Mouse (Mus musculus) neural tube, embryonic 12.5 days (tissue): ENCODE results near the gene Ubtd2. TPM values are rescaled to one million over a fixed set of nuclear protein-coding genes. Genes with fewer than 3 reads are reported as not detected.

Experiments
- ATAC-seq: fragments of 200-750 bp; cut with Nextera tagmentation; 2 replicates; pipeline ENCODE4 v1.8.0; 2017; ENCODE audit warnings: low read depth, mild to moderate bottlenecking, moderate TSS enrichment, moderate library complexity; ENCODE audit not compliant: low FRiP score
- H3K27ac ChIP-seq: fragments of 300-500 bp; sonication (generic); 2 replicates; pipeline ENCODE4 v1.5.1; 2016
- H3K27me3 ChIP-seq: fragments of 300-500 bp; sonication (generic); replicated peaks from 2 replicates; pipeline ENCODE4 v1.6.1; 2016; ENCODE audit warnings: mild to moderate bottlenecking
- H3K36me3 ChIP-seq: fragments of 300-500 bp; sonication (generic); 2 replicates; pipeline ENCODE4 v1.6.1; 2016; ENCODE audit warnings: mild to moderate bottlenecking
- H3K4me1 ChIP-seq: fragments of 300-500 bp; sonication (generic); 2 replicates; pipeline ENCODE4 v1.6.1; 2016
- H3K4me2 ChIP-seq: fragments of 300-500 bp; sonication (generic); replicated peaks from 2 replicates; pipeline ENCODE4 v1.6.1; 2016; ENCODE audit warnings: mild to moderate bottlenecking
- H3K4me3 ChIP-seq: fragments of 300-500 bp; sonication (generic); 2 replicates; pipeline ENCODE4 v1.5.1; 2016
- H3K9ac ChIP-seq: fragments of 300-500 bp; sonication (generic); 2 replicates; pipeline ENCODE4 v1.6.1; 2016; ENCODE audit warnings: mild to moderate bottlenecking
- H3K9me3 ChIP-seq: fragments of 300-500 bp; sonication (generic); 2 replicates; pipeline ENCODE4 v1.6.1; 2016; ENCODE audit warnings: mild to moderate bottlenecking
- WGBS: fragments of 180-500 bp; shearing (Covaris S2); methylation state at CpG from one replicate; pipeline ENCODE4 v1.1.7; 2016; 5-methylcytosine and 5-hydroxymethylcytosine counted together
- polyA plus RNA-seq: library from polyadenylated mRNA; unstranded; fragments of >200 nt; fragmentation: Nextera tagmentation; extraction: Ambion mirVana; gene quantifications from 2 replicates; pipeline ENCODE4 v1.2.1, GENCODE M21; 2016

Gene Ubtd2
- polyA plus RNA-seq, 1 experiment from 2014 or later = 60.6 TPM

DNA sequence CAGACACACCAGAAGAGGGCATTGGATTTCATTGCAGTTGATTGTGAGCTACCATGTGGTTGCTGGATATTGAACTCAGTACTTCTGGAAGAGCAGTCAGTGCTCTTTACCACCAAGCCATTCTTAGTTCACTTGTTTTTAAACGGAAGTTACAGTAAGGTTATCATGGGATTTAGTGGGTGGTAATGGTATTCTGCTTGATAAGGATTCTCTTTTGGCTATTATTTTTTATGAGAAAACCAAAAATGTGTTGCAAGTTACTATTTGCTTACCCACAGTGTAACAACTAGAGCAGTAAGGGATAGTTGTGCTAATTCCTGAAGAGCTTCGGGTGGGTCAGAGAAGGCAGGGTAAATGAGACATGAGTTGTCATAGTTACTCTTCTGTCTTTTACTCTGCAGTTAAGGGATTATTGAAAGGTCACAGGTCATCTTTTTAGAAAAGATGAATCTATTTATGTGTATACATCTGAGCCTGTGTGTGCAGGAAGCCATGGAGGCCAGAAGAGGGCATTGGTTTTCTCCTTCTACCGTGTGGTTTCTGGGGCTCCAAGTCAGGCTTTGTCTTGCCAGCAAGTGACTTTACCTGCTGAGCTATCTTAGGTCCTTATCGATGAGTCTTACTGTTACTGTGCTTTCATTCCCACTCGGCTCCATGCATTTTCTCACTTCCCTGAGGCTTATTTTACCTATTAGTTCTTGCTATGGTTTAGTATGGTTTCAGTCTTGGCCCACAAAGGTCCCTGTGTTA, 20.5 kb downstream of the Ubtd2 start:
- H3K27me3 ChIP-seq = no peaks in the 10 kb centered on the region
- H3K4me3 ChIP-seq = no peak overlapping the region
- H3K27ac ChIP-seq = no peak overlapping the region
- no peaks in the 10 kb centered on the region for H3K4me1 ChIP-seq
- no peak overlapping the region for H3K9ac ChIP-seq
- ATAC-seq = no peak
- H3K9me3 ChIP-seq = no peaks in the 10 kb centered on the region
- no peaks in the 10 kb centered on the region for H3K36me3 ChIP-seq
- H3K4me2 ChIP-seq = no peak overlapping the region
- WGBS = 86% methylated on average over 5 of the region's 5 CpGs

DNA sequence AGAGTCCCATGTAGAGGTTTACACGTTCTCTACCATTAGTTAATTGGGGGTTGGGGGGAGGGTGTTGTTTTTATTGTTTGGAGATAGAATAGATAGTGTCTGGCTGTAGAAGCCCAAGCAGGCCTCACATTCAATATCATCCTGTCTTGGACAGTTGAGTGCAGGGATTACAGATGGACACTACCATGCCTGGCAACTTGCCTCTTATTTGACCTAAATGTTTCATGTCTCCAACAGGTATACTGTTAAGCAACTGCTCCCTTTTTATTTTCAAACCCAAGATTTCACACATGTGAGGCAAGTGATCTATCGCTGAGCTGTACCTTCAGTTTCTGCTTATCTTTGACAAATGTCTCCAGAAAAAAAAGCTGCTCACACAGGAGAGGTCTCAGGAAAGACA, 26.4 kb downstream of the Ubtd2 start:
- no peaks in the 10 kb centered on the region for H3K27me3 ChIP-seq
- no peak for ATAC-seq
- H3K36me3 ChIP-seq = no peaks in the 10 kb centered on the region
- no peak overlapping the region for H3K27ac ChIP-seq
- no peak overlapping the region for H3K4me3 ChIP-seq
- WGBS = 68% methylated on average over 2 of the region's 2 CpGs
- no peak overlapping the region for H3K9ac ChIP-seq
- H3K4me1 ChIP-seq = no peaks in the 10 kb centered on the region
- H3K9me3 ChIP-seq = no peaks in the 10 kb centered on the region
- no peak overlapping the region for H3K4me2 ChIP-seq

DNA sequence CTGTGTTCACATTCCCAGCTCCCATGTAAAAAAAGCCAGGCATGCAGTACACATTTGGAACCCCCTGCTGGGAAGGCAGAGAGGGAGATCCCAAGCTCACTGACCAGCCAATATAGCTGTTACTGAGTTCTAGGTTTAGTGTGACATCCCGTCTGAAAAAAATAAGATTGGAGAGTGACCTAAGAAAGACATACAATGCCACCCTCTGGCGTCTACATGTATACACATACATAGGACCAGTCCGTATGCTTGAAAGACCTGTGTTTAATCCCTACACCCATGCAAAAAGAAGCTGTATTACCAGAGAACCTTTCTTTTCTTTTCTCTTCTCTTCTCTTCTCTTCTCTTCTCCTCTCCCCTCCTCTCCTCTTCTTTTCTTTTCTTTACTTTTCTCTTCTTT, 30.1 kb downstream of the Ubtd2 start:
- Histone ChIP-seq H3K4me2 (no peak overlapping the region), H3K36me3 (no peaks in the 10 kb centered on the region), H3K9ac (no peak overlapping the region), H3K27ac (no peak overlapping the region), H3K4me1 (0 out of 2 replicates have a peak, but pooled peaks cover 3% of the 10 kb centered on the region), H3K9me3 (no peaks in the 10 kb centered on the region), H3K4me3 (no peak overlapping the region), H3K27me3 (no peaks in the 10 kb centered on the region)
- 71% methylated on average over 3 of the region's 3 CpGs for WGBS
- no peak for ATAC-seq

DNA sequence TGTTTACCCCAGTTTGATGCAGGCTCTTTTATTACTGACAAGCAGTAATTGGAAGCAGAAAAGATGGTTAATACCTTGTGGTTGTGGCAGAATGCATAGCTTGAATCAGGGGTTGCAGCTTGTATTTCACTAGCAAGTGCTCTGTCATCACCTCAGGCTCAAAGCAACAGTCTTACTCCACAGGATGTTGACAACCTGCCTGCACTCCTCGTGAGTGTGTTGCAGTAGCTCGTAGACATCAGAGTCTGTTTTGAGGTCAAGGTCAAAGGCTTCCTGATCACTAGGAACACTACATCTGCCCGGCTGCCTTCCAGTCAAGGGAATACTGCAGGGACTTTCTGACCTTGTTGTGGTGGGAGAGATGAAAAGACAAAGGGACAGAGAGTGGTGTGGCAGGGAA, 31.5 kb downstream of the Ubtd2 start:
- Histone ChIP-seq H3K9ac (no peak overlapping the region), H3K4me2 (no peak overlapping the region), H3K4me1 (0 out of 2 replicates have a peak, but pooled peaks cover 3% of the 10 kb centered on the region), H3K4me3 (no peak overlapping the region), H3K27ac (no peak overlapping the region), H3K27me3 (no peaks in the 10 kb centered on the region), H3K36me3 (no peaks in the 10 kb centered on the region), H3K9me3 (no peaks in the 10 kb centered on the region)
- no peak for ATAC-seq
- 81% methylated on average over 3 of the region's 3 CpGs for WGBS

DNA sequence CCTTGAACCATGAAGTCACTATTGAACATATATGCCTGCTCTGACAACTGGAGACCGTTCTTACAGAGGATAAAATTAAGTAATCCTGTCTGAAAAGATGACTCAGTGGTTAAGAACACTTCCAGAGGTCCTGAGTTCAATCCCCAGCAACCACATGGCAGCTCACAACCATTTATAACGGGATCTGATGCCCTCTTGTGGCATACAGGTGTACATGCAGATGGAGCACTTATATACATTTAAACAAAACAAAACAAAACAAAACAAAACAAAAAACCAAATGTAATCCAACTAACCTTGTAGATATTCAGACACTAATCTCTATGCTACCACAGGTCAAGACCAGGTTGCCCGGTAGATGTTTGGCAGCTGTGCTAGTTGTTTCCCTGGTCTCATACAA, 32.3 kb downstream of the Ubtd2 start:
- 93% methylated on average over 3 of the region's 3 CpGs for WGBS
- ATAC-seq = no peak
- H3K27me3 ChIP-seq = no peaks in the 10 kb centered on the region
- H3K4me2 ChIP-seq = no peak overlapping the region
- 0 out of 2 replicates have a peak, but pooled peaks cover 3% of the 10 kb centered on the region for H3K4me1 ChIP-seq
- H3K4me3 ChIP-seq = no peak overlapping the region
- no peaks in the 10 kb centered on the region for H3K36me3 ChIP-seq
- H3K27ac ChIP-seq = no peak overlapping the region
- no peaks in the 10 kb centered on the region for H3K9me3 ChIP-seq
- H3K9ac ChIP-seq = no peak overlapping the region

DNA sequence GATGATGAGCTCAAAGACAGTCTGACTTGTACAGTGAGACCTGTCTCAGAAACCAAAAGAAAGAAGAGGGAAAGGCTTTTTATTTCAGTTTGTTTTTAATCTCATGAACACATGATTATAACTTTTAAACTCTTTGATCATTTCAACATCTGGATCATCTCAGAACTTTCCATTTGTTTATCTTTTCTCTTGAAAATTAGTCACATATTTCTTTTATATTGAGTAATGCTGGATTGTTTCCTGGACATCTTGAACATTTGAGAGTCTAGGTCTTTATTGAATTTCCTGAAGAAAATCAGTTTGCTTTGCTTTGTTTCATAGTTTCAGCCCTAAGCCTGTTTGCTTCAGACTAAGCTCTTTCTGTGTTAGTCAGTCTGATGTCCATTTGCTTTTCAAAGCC, 33.2 kb downstream of the Ubtd2 start:
- Histone ChIP-seq H3K36me3 (no peaks in the 10 kb centered on the region), H3K4me2 (no peak overlapping the region), H3K9me3 (no peaks in the 10 kb centered on the region), H3K4me3 (no peak overlapping the region), H3K9ac (no peak overlapping the region), H3K27ac (no peak overlapping the region), H3K4me1 (0 out of 2 replicates have a peak, but pooled peaks cover 3% of the 10 kb centered on the region), H3K27me3 (no peaks in the 10 kb centered on the region)
- no peak for ATAC-seq

DNA sequence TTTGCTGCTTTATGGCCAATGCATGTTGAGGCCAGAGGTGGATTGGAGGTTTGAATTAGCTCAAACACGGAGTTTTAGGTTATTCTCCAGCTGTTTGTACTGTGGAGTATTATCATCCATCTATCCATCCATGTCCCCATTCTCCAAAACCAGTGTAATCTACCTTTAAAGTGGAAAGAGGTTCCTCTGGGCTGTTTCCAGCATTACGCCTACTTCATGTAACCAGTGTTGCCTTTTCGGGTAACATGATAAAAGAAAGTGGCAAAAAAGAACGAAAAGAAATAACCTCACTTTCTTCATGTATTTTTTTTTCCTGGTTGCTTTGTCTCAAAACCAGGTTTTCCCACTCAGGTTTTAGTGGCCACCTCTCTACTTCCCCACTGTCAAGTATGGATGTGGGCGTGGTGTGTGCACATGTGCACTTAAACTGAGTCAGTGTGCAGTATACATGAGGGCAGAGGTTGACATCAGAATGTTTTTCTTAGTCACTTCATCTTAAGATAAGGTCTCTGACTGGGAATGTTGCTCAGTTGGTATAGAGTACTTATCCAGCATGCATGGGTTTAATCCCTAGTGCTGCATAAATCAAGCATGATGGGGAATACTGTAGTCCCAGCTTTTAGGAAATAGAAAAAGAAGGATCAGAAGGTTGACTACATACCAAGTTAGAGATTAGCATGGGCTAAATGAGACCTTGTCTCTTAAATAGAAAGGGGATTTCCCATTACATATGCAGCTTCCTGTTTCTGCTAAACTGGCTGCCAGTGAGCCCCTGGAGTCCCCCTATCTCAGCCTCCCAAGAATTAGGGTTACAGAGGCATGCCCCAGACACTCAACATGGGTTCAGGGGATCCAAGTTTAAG, 33.9 kb downstream of the Ubtd2 start:
- no peaks in the 10 kb centered on the region for H3K36me3 ChIP-seq
- no peak overlapping the region for H3K4me3 ChIP-seq
- no peak overlapping the region for H3K27ac ChIP-seq
- no peaks in the 10 kb centered on the region for H3K9me3 ChIP-seq
- no peak overlapping the region for H3K9ac ChIP-seq
- ATAC-seq = no peak
- no peaks in the 10 kb centered on the region for H3K27me3 ChIP-seq
- no peak overlapping the region for H3K4me2 ChIP-seq
- whole genome bisulfite sequencing = 82% methylated on average over 5 of the region's 5 CpGs
- H3K4me1 ChIP-seq = 0 out of 2 replicates have a peak, but pooled peaks cover 3% of the 10 kb centered on the region

DNA sequence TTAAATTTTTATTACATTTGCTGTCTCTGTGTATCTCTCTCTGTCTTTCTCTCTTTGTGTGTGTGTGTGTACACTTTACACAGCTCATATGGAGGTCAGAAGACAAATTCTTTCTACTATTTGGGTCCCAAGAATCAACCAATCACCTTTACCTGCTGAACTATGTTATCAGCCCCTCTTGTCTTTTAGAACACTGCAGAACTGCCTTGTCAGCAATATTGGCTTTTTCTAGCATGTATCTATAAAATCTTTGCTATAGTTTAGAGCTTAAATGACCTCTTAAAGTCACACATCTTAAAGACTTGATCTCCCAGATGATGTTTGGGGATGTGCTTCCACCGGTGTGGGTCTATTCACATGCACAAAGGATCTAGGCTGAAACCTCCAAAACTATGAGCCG, 35.9 kb downstream of the Ubtd2 start:
- no peak for ATAC-seq
- H3K9ac ChIP-seq = no peak overlapping the region
- 95% methylated on average over 2 of the region's 2 CpGs for WGBS
- no peaks in the 10 kb centered on the region for H3K36me3 ChIP-seq
- H3K27me3 ChIP-seq = no peaks in the 10 kb centered on the region
- H3K27ac ChIP-seq = no peak overlapping the region
- no peaks in the 10 kb centered on the region for H3K9me3 ChIP-seq
- H3K4me3 ChIP-seq = no peak overlapping the region
- H3K4me1 ChIP-seq = 0 out of 2 replicates have a peak, but pooled peaks cover 3% of the 10 kb centered on the region
- H3K4me2 ChIP-seq = no peak overlapping the region

DNA sequence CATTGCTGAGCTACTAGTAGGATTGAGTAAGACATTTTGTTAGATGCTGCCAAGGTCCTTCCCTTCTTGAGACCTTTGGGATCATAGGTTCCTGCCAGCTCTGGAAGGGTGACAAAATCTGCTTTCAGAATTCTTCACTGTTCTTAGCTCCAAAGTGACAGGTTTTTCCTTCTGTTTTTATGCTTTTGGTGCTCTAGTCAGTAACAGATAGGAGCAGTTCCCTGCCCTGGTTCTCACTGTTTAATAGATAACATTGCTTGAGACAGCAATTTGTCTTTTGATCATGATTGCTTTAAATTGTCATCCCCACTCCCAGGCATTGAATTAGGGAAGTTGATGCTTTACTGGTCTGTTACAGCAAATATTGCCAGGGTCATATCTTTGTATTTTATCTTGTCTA, 38.1 kb downstream of the Ubtd2 start:
- Histone ChIP-seq H3K27me3 (no peaks in the 10 kb centered on the region), H3K36me3 (no peaks in the 10 kb centered on the region), H3K4me1 (0 out of 2 replicates have a peak, but pooled peaks cover 3% of the 10 kb centered on the region), H3K9ac (no peak overlapping the region), H3K4me3 (no peak overlapping the region), H3K4me2 (no peak overlapping the region), H3K9me3 (no peaks in the 10 kb centered on the region), H3K27ac (no peak overlapping the region)
- ATAC-seq = no peak

DNA sequence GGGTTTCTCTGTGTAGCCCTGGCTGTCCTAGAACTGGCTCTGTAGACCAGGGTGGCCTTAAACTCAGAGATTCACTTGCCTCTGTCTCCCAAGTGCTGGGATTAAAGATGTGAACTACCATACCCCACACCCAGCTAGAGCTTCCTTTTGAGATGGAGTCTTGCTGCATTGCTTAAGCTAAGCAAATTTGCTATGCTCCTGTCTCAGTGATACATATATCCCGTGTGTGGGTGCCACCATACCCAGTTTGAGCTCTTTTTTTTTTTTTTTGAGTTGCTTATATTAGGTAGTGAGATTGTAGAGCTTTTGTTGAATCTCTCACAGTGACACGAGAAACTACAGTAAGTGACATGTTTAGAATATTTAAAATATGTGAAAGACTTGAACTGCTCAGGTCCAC, 40.1 kb downstream of the Ubtd2 start:
- H3K4me3 ChIP-seq = no peak overlapping the region
- no peaks in the 10 kb centered on the region for H3K9me3 ChIP-seq
- H3K36me3 ChIP-seq = 0 out of 2 replicates have a peak, but pooled peaks cover 2% of the 10 kb centered on the region
- H3K27ac ChIP-seq = no peak overlapping the region
- no peak for ATAC-seq
- no peaks in the 10 kb centered on the region for H3K4me1 ChIP-seq
- H3K4me2 ChIP-seq = no peak overlapping the region
- WGBS = 95% methylated on average over 2 of the region's 2 CpGs
- H3K9ac ChIP-seq = no peak overlapping the region
- H3K27me3 ChIP-seq = no peaks in the 10 kb centered on the region

DNA sequence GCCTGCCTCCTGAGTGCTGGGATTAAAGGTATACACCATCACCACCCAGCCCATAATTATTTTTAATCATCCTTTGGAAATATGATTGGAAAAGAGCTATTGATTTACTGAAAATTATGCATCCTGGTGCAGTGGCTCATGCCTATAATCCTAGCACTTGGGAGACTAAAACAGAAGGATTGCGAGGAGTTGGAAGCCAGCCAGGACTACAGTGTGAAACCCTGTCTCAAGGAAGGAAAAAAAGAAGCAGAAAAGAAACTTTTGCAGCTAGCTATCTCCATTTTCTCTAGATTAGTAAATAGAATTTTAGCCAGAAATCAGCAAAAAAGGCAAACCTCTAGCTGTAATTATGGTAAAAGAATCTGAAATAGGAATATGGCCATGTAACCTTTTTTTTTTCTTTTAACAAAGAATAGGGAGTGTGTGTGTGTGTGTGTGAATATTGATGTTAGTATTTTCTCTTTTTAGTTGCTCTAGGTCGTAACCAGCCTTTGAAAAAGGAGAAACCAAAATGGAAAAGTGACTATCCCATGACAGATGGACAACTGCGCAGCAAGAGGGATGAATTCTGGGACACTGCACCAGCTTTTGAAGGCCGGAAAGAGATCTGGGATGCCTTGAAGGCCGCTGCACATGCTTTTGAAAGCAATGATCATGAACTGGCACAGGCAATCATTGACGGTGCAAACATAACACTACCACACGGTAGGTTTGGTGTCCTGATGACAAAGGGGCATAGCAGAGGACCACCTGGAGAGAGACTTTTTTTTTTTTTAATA, 43.8 kb downstream of the Ubtd2 start:
- Histone ChIP-seq H3K9me3 (no peaks in the 10 kb centered on the region), H3K36me3 (peaks cover 6% of the 10 kb centered on the region), H3K4me3 (no peak overlapping the region), H3K4me2 (no peak overlapping the region), H3K9ac (no peak overlapping the region), H3K4me1 (no peaks in the 10 kb centered on the region), H3K27ac (no peak overlapping the region), H3K27me3 (no peaks in the 10 kb centered on the region)
- 88% methylated on average over 7 of the region's 7 CpGs for WGBS
- ATAC-seq = no peak

DNA sequence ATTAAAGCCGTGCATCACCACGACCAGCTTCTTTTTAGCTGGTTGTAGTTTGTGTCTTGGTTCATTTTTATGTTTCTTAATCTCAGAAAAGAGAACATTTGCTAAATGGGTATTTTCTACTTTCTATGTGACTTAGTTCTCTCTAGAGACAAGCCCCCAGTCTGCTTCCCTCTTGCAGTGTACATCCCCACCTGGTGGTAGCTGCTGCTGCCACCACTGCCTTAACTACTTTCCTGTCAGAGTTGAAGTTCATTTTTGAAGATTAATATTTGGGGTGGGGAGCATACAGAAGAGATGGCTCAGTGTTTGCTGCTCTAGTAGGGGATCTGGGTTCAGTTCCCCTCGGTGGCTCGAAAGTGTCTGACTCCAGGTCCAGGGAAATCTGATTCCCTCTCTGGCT, 44.8 kb downstream of the Ubtd2 start:
- no peak for ATAC-seq
- Histone ChIP-seq H3K36me3 (peaks cover 6% of the 10 kb centered on the region), H3K27ac (no peak overlapping the region), H3K4me2 (no peak overlapping the region), H3K9ac (no peak overlapping the region), H3K4me1 (no peaks in the 10 kb centered on the region), H3K27me3 (no peaks in the 10 kb centered on the region), H3K4me3 (no peak overlapping the region), H3K9me3 (no peaks in the 10 kb centered on the region)
- WGBS = 93% methylated on average over 4 of the region's 4 CpGs
